Mouse (Mus musculus): ENCODE results near the gene Irf3.

The Irf3 gene

GRCm38 (mm10) chr7:44974383-44975116 is 22.9 kb upstream of the Irf3 start, which contains the start of gene Cpt1c:
Cpt1c (minus strand) TSS chr7:44974851.
- DNase-seq (ENCODE audit: low read depth, low spot score) = peak; percentile 94

DNA sequence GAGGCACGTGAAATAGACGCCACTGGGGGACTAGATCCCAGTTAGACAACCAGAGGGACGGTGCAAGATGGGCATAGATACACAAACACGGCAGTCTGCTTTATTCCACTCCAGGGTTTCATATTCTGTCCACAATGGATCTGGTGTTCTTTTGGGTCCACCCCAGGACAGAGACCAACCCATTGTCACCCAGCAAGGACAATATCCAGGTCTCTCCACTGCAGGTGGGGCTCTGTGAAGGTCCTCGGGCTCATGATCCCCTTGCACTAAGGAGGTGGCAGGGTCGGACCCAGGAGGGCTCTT is 22.4 kb upstream of the Irf3 start:
- DNase-seq (ENCODE audit: low read depth, low spot score) = no peak

GRCm38 (mm10) chr7:44978300-44978699 is 19.1 kb upstream of the Irf3 start:
- no peak for DNase-seq (ENCODE audit: low read depth, low spot score)

DNA sequence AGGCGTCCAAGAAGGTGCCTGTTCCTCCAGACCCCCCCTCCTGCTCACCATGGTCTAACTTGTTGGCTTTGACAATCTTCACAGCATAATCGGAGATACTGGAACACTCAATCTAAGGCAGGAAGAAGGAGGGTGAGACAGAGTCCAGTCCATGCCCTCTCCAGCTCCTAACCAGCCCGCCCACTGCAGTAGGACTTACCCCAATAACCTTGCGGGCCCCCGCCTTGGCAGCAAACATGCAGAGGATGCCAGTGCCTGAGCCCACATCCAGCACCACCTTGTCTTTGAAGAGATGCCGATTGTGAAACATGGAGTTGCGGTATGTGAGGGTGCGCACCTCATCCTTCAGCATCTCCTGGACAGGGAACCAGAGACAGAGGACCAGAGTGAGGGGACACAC is 15.9 kb upstream of the Irf3 start:
- no peak for DNase-seq (ENCODE audit: low read depth, low spot score)

GRCm38 (mm10) chr7:44983085-44983484 is 14.4 kb upstream of the Irf3 start:
- DNase-seq (ENCODE audit: low read depth, low spot score) = peak; percentile 87

DNA sequence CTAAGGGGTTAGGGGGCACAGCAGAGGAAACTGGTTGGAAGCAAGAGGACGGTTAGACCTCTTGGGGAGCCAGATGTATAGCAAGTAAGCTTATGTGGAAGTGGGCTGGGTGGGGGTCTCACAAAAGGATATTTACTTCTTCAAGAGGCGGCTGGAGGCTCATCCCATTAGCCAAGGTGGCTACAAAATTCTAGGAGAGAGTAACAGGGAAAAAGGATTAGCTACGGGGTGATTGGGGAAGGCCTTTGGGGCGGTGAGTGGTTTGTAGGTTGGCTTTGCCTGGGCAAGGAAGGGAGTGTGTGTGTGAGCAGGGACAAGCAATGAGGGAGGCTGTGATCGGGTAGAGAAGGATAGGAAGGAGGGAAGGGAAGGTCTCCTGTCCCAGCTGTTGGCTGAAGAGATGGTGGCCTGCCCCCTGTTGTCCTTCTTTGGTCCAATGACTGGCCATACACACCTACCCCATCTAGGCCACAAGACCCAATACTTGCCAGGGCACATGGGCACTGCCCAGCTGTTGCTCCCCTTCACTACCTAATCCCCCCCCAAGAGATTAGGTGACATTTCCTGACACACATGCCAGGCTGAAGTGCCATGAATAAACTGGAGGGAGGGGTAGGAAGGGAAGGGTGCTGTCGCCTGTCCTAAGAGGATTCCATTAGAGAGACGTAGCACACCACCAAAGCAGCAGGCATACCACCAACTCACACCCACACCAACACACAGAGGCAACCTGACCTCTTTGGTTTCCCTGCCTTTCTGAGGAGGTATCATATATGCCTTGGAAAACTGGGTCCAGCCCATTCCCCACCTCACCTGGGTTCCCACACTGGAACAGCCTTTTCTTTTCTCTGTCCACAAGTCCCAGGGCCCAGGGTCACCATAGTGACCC is 13.3 kb upstream of the Irf3 start:
- no peak for DNase-seq (ENCODE audit: low read depth, low spot score)

DNA sequence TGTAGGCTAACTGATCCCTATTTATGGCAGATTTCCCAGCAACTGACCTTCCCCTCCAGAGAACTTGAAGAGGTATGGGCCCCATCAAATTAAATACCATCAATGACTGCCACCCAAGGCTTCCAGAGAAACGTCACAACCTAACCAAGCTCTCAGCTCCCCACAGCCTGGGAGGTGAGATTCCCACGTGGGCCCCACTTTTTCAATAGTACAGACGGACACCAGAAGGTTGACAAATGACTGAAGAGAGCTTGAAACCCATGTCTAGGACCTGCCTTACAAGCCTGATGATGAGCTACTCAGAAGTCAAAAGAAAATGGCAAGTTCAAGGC is 12.6 kb upstream of the Irf3 start:
- DNase-seq (ENCODE audit: low read depth, low spot score) = no peak

DNA sequence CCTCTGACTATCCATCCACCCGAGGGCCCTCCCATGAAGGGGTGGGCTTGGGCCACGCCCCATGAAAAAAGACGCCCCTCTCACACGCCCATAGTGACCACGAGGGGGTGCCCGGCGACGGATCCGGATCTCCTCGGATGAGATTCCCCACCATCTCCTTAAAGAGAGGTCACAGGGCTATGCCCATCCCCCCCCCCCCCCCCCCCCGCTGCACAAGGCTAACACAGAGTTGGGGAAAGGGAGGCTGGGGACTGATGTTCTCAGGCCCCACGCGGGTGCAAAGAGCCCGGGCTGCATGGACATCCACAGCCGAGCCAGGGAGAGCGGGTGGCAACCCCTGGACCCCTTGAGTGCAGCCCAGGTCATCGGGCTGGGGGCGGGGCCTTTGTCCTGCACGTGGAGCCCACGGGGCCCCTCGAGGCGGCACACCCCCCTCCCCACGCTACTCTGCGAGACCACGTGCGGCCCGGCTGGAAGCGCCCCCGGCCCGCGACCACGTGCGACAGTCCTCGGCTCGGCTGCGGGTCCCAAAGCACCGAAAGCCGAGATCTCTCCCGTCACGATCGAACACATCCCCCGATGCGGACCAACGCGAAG is 11.8 kb upstream of the Irf3 start:
- DNase-seq (ENCODE audit: low read depth, low spot score) = peak; percentile 93

DNA sequence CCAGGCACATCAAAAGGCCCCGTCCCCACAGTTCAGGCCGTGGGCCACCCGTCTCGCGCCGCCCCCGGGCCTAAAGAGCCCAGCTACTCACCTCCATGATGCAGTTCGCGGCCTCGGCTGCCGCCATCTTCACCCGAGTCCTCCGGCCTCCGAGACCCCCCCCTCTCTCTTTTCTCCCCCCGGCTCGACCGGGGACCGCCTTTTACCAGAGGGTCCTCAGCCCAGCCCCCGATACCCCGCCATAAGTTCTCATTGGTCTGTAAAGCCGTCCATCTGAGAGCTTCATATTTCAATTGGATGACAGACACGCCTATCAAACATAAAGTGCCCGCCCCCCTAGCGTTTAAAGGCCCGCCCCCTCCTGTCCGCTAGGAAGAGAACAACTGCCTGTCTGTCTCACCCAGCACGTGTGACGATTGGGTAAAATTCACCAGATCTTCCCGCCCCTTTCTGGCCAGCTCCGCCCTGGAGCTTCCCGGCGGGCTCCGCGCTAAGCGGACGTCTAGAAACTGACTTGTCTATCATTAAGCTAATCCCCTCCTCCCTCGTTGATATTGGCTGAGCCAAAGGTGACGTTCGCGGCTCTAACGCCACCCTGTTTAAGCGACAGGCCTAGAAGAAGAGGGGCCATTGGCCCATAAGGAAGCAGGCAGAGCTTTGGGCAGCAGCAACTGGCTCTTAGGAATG is 11.1 kb upstream of the Irf3 start, which contains the start of gene Prmt1:
Gene Prmt1, minus strand, starts transcription at position 377 of the 687 bp plus-strand sequence.
- peak; percentile 100 for DNase-seq (ENCODE audit: low read depth, low spot score)

DNA sequence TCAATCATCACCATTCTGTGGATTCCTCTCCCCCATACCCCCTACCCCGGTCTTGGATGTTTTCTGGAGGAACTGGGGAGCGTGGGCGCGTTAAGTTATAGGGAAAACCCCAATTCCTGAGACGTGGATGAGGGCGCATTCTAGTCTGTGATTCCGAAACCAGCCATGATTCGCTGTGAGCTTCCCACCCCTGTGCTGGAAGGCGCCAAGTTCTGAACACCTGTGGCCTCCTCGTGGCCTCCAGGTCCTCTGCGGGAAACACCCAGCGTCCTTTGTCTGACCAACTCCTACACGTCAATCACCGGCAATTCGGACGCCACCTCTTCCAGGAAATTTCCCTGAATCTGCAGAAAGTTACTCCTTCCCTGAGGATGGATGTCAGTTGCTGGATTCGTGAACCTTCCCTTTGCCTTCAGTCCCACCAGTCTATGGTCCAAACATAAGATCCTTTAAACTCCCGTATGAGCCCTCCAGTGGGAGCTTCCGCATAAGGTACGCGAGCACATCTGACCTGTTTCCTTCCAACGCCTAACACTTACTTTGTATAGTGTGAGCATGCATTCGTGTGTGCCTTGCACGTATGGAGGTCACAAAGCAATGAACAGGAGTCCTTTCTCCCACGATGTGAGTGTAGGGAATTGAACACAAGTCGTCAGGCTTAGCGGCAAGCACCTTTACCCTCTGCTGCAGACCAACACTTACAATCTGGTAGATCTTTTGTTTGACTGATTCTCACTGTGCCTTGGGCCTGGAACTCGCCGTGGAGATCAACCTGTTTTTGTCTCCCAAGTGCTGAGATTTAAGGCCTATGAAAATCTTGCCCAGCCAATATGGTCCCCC is 10.3 kb upstream of the Irf3 start:
- no peak for DNase-seq (ENCODE audit: low read depth, low spot score)

GRCm38 (mm10) chr7:44996672-44997071 is 776 bp upstream of the Irf3 start:
- DNase-seq (ENCODE audit: low read depth, low spot score) = no peak

DNA sequence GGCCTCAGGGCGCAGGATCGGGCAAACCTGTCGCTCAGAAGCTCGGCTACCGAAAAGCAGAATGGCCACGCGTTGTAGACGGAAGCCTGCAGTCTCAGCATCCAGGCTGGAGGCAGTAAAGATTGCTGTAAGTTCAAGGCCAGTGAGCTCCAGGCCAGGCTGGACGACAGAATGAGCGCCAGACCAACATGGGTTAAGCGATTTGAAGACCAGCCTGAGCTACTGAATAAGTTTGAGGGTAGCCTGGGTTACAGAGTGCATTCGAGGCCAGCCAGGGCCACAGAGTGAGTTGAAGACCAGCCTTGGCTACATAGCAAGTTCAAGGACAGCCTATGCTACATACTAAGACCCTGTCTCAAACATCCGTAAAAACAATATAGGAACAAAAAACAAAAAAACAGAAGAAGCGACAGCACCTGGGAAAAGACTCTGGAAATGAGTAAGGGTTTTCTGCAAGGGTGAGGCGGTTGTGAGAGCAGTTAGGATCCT is 536 bp downstream of the Irf3 start:
- DNase-seq (ENCODE audit: low read depth, low spot score) = no peak

GRCm38 (mm10) chr7:44998501-44998955 is 1.1 kb downstream of the Irf3 start, which contains the start of gene Bcl2l12:
Bcl2l12 (minus strand) TSS chr7:44998712.
- peak; percentile 55 for DNase-seq (ENCODE audit: low read depth, low spot score)

- no peak for DNase-seq (ENCODE audit: low read depth, low spot score)
Observed at GRCm38 (mm10) chr7:44999753-45000152, 2.3 kb downstream of the Irf3 start.

DNA sequence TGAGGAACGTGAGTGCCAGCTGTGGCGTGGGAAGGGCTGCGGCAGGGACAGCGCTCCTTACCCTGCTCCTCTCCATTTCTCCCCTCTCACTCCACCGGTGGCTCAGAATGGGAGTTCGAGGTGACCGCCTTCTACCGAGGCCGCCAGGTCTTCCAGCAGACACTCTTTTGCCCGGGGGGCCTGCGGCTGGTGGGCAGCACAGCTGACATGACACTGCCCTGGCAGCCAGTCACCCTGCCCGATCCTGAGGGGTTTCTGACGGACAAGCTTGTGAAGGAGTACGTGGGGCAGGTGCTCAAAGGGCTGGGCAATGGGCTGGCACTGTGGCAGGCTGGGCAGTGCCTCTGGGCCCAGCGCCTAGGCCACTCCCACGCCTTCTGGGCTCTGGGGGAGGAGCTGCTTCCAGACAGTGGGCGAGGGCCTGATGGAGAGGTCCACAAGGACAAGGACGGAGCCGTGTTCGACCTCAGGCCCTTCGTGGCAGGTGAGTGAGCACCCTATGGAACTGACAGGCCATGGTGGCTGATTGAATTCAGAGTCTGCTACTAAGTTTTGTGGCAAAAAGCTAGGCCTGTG is 3.2 kb downstream of the Irf3 start:
- DNase-seq (ENCODE audit: low read depth, low spot score) = no peak

- no peak for DNase-seq (ENCODE audit: low read depth, low spot score)
Observed at GRCm38 (mm10) chr7:45002440-45002839, 5.0 kb downstream of the Irf3 start.

GRCm38 (mm10) chr7:45004546-45004945 is 7.1 kb downstream of the Irf3 start:
- DNase-seq (ENCODE audit: low read depth, low spot score) = no peak

- no peak for DNase-seq (ENCODE audit: low read depth, low spot score)
Observed at GRCm38 (mm10) chr7:45005321-45005992, 8.0 kb downstream of the Irf3 start.

DNA sequence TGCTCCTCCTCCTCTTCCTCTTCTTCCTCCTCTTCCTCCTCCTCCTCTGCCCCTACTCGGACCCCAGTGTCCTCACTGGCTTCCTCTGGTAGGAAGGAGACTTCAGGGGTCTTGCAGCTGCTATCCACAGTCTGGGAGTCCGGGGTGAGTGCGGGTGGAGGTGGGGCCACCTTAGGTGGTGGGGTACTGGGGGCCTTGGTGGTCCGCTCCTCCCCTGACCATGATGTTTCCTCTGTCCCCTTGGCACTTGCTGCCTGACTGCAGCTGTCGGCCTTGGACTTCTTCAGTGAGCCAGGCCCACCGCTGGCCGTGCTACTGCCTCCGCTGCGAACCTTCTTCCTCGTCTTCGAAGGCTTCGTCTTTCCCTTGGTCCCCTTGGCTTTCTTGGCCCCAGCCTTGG is 9.1 kb downstream of the Irf3 start:
- DNase-seq (ENCODE audit: low read depth, low spot score) = no peak

DNA sequence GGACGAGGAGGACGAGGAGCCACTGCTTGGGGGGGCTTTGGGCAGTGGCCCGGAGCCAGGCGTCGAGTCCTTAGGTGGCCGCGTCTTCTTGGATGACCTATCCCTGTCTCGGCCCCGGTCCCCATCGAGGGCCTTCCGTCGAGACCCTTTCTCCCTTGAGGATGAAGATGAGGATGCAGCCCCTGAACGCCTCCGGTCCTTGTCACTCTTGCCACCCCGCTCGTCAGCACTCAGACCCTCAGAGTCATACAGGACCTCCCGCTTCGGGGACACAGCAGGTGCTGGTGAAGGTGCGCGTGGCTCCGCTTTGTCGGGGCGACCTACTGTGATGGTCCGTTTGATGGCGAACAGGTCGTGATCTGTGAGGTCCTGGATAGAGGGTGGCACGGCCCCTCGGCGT is 9.7 kb downstream of the Irf3 start:
- DNase-seq (ENCODE audit: low read depth, low spot score) = no peak

All from ES-CJ7 (cell line).